Mouse (Mus musculus) bone marrow, adult 2 months (tissue): ENCODE results near the gene Nr1h2.

ENCODE experiments used
- CTCF ChIP-seq: fragments of 200-500 bp; IDR thresholded peaks from 2 replicates; pipeline ENCODE4 v1.5.1; 2011; ENCODE audit warnings: low read length, control low read depth; ENCODE audit not compliant: control insufficient read depth, insufficient read depth
- POLR2A ChIP-seq: fragments of 200-500 bp; IDR thresholded peaks from 2 replicates; pipeline ENCODE4 v1.6.1; 2011; ENCODE audit warnings: low read depth, mild to moderate bottlenecking, control low read depth, low read length, borderline replicate concordance; ENCODE audit not compliant: control insufficient read depth

GRCm38 (mm10) chr7:44583146-44583545 lies 29.4 kb upstream of the Nr1h2 start:
- TF ChIP-seq POLR2A (no peak), CTCF (no peak)
